Mouse (Mus musculus) G1E (cell line): Measurements from ENCODE around the gene Cox10. TPM values are rescaled to one million over a fixed set of nuclear protein-coding genes. Genes with fewer than 3 reads are reported as not detected.

Source experiments
- ATAC-seq: 2 replicates; pipeline ENCODE4 v1.8.0; 2016; ENCODE audit warnings: mild to moderate bottlenecking; ENCODE audit not compliant: insufficient number of reproducible peaks, poor library complexity, low FRiP score, severe bottlenecking; ENCODE audit errors: extremely low read depth
- DNase-seq: peaks from one replicate; pipeline ENCODE4 v3.0.0; 2012; ENCODE audit warnings: low spot score
- H3K27me3 ChIP-seq: 2 replicates; pipeline ENCODE4 v1.6.1; 2012; ENCODE audit warnings: mild to moderate bottlenecking, low read length, inconsistent platforms; ENCODE audit not compliant: insufficient read depth
- H3K36me3 ChIP-seq: replicated peaks from 2 replicates; pipeline ENCODE3; 2012; ENCODE audit warnings: mild to moderate bottlenecking, inconsistent platforms
- H3K4me1 ChIP-seq: 2 replicates; pipeline ENCODE4 v1.6.1; 2012; ENCODE audit warnings: low read depth, low read length, inconsistent platforms, mixed read lengths; ENCODE audit not compliant: insufficient read depth
- H3K4me3 ChIP-seq: 2 replicates; pipeline ENCODE4 v1.5.1; 2012; ENCODE audit warnings: low read depth, mild to moderate bottlenecking, inconsistent platforms, low read length, moderate library complexity, mixed read lengths
- H3K9me3 ChIP-seq: replicated peaks from 2 replicates; pipeline ENCODE4 v1.6.1; 2012; ENCODE audit warnings: inconsistent platforms
- CTCF ChIP-seq: IDR thresholded peaks from 2 replicates; pipeline ENCODE4 v1.5.1; 2012; ENCODE audit warnings: low read depth, low read length, inconsistent platforms, mixed read lengths
- GATA1 ChIP-seq: IDR thresholded peaks from 2 replicates; pipeline ENCODE4 v1.6.1; 2012; ENCODE audit warnings: borderline replicate concordance, low read length, inconsistent platforms, mixed read lengths
- GATA2 ChIP-seq: IDR thresholded peaks from 2 replicates; pipeline ENCODE4 v1.6.1; 2012; ENCODE audit warnings: low read depth, low read length, inconsistent platforms, borderline replicate concordance
- POLR2AphosphoS5 ChIP-seq: IDR thresholded peaks from 2 replicates; pipeline ENCODE4 v1.6.1; 2012; ENCODE audit warnings: low read depth, low read length, inconsistent platforms; ENCODE audit not compliant: insufficient replicate concordance
- TAL1 ChIP-seq: conservative IDR thresholded peaks from 2 replicates; pipeline ENCODE4 v1.6.1; 2012; ENCODE audit warnings: low read depth, low read length, inconsistent platforms, mixed read lengths
- polyA plus RNA-seq: library from polyadenylated mRNA; stranded (reverse); fragments of >175 nt; gene quantifications from 2 replicates; pipeline ENCODE4 v1.2.3, GENCODE M21; 2012
- total RNA-seq, 2 experiments: library from RNA; stranded (forward) in 1 of 2; stranded (reverse) in 1 of 2; fragments of 200-1000 nt in 1 of 2; fragments of >200 nt in 1 of 2; fragmentation: Nextera tagmentation in 1 of 2; gene quantifications; 2 replicates each; pipeline ENCODE4 v1.2.3; 2014 to 2017

Gene Cox10
- total and polyA plus RNA-seq, 3 experiments = 19.4 to 53.9 (median 21.1) TPM

DNA sequence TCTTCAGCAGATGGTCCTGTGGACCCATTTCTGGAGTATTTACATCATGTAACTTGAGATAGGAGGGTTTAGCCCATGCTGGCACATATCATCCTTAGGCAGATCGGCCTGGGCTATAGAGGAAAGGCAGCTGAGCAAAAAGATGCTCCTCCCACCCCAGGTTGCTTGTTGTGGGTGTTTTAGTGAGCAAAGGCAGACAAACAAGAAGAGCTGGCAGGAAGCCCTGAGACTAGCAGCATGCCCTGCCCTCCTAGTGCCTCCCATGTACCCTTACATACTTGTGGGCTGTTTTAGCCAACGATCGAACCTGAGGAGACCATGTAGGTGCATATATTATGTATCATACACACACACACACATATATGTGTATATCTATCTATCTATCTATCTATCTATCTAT lies 135.3 kb downstream of the Cox10 start:
- H3K27me3 ChIP-seq = peaks cover 4% of the 10 kb centered on the region
- DNase-seq (no peak), ATAC-seq (no peak)
- no peak overlapping the region for H3K4me3 ChIP-seq
- no peaks in the 10 kb centered on the region for H3K9me3 ChIP-seq
- H3K36me3 ChIP-seq = no peaks in the 10 kb centered on the region
- H3K4me1 ChIP-seq = no peaks in the 10 kb centered on the region
- TF ChIP-seq CTCF (no peak), GATA1 (no peak), TAL1 (no peak), GATA2 (no peak), POLR2AphosphoS5 (no peak)

DNA sequence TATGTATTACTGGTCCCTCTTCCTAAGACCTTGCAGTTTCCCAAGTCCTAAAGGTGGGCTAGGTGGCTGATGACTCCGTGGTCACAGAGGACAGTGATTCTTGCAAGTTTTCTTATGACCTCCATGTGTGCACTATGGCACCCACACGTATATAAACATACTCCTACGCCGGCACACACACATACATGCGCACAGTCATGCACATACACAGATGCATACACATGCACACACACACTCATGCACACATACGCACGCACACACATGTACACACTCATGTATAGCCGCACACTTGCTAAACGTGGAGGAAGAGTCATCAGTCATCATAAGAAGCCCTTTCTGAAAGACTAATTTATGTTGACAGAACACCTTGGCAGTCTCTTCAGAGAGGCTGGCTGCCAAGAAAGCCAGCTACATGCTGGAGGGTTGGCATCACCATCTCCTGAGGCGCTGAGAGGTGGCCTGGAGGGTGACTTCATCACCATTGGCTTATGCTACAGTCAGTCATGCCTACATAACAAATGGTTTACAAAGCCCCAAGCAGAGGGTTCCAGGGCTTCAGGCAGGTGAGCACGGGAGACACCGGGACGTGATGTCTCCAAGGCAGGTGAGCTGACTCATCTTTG lies 135.9 kb downstream of the Cox10 start:
- ATAC-seq (no peak), DNase-seq (no peak)
- H3K4me1 ChIP-seq = no peaks in the 10 kb centered on the region
- no peaks in the 10 kb centered on the region for H3K36me3 ChIP-seq
- TF ChIP-seq POLR2AphosphoS5 = no peak
- TF ChIP-seq GATA1 = no peak
- TF ChIP-seq TAL1 = no peak
- no peak for TF ChIP-seq CTCF
- no peak for TF ChIP-seq GATA2
- H3K27me3 ChIP-seq = peaks cover 2% of the 10 kb centered on the region
- H3K9me3 ChIP-seq = no peaks in the 10 kb centered on the region
- no peak overlapping the region for H3K4me3 ChIP-seq

DNA sequence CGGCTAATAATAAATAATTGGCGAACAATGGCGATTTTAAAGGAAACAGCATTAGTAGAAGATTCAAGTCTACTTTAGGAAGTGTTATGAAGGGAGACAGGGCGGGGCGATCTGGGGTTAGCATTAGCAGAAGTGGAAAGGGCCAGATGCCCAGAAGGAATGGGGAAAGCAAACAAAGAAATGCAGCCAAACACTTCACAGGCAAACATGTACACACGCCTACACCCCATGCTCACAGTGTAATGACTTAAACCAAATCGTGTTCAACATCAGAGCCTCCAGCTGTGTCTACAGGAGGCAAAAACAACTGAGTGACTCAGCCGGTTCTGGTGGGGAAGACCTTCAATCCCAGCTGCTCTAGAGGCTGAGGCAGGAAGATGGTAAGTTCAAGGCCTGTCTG lies 137.1 kb downstream of the Cox10 start:
- Histone ChIP-seq H3K36me3 (no peaks in the 10 kb centered on the region), H3K27me3 (no peaks in the 10 kb centered on the region; the same call in none of the 2 replicates), H3K4me3 (no peak overlapping the region), H3K4me1 (no peaks in the 10 kb centered on the region), H3K9me3 (no peaks in the 10 kb centered on the region)
- TF ChIP-seq GATA1 = no peak
- no peak for TF ChIP-seq TAL1
- no peak for TF ChIP-seq GATA2
- TF ChIP-seq CTCF = no peak
- no peak for TF ChIP-seq POLR2AphosphoS5
- ATAC-seq (no peak), DNase-seq (no peak)

DNA sequence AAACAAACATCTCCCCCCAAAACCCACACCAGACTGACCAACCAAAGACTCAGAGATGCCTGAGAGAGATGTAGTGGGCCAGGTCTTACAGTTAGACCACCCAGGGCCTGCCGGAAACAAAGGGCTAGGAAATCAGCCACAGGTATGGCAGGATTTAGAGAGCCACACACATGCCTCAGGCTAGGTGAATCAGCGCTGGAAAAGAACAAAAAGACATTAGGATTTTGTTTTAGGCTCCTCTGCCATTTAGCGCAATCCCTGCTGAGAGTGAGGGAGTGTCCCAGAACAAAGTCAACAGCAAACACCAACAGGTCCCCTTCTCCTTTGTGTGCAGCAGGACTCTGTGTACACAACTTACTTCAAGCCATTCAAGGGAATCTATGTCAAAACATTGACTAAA lies 142.6 kb downstream of the Cox10 start:
- Histone ChIP-seq H3K9me3 (no peaks in the 10 kb centered on the region), H3K27me3 (peaks cover 2% of the 10 kb centered on the region), H3K36me3 (no peaks in the 10 kb centered on the region), H3K4me3 (no peak overlapping the region), H3K4me1 (no peaks in the 10 kb centered on the region)
- no peak for TF ChIP-seq GATA2
- no peak for TF ChIP-seq CTCF
- no peak for TF ChIP-seq TAL1
- TF ChIP-seq GATA1 = no peak
- no peak for TF ChIP-seq POLR2AphosphoS5
- DNase-seq (no peak), ATAC-seq (no peak)

DNA sequence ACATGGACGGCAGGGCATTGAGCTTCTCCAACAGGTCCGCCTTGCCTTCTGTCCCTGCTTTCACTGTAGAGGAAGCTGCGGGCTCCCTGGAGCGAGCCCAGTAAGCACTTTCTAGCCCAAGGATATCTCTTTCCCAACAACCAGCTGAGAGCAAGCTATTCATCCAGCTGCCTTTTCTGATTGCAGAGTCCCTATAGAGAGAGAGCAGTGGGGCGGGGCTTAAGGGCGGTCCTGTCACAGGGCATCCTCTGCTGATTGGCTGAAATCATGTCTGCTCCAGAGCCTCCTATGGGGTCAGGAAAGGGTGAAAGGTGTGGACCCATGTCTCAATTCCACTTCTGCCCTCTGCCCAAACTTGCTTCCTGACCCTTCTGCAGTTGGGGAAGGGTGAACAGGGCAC lies 152.4 kb downstream of the Cox10 start:
- H3K36me3 ChIP-seq = no peaks in the 10 kb centered on the region
- DNase-seq (no peak), ATAC-seq (no peak)
- TF ChIP-seq POLR2AphosphoS5 (no peak), CTCF (no peak), GATA1 (no peak), TAL1 (no peak), GATA2 (no peak)
- peaks cover 20% of the 10 kb centered on the region for H3K9me3 ChIP-seq
- H3K4me1 ChIP-seq = no peaks in the 10 kb centered on the region
- H3K27me3 ChIP-seq = peaks cover 13% of the 10 kb centered on the region; the same call in 1 of the 2 replicates
- H3K4me3 ChIP-seq = no peak overlapping the region

DNA sequence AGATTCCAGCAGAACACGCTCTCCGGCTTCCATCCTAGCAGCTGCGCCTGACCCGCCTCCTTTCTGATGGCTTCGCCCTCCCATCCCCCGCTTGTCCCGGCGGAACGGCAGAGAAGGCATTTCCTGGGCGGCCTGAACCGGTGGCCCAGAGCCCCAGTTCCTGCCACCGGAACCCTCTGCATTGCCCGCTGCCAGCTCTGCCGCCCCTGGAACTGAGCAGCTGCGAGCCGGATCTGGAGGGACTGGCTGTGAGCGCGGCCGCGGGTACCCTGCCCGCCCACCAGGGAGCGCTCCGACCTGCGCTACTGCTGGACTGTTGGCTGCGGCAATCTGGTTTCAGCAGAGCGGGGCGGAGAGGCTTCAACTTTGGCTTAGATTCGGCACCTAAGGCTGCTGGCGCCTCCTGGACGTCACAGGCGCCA lies 154.1 kb downstream of the Cox10 start:
- peaks cover 37% of the 10 kb centered on the region for H3K9me3 ChIP-seq
- ATAC-seq (no peak), DNase-seq (no peak)
- H3K27me3 ChIP-seq = peaks cover 21% of the 10 kb centered on the region; the same call in 1 of the 2 replicates
- TF ChIP-seq TAL1 (no peak), POLR2AphosphoS5 (no peak), GATA1 (no peak)
- no peak overlapping the region for H3K4me3 ChIP-seq
- no peaks in the 10 kb centered on the region for H3K4me1 ChIP-seq
- H3K36me3 ChIP-seq = no peaks in the 10 kb centered on the region
